Mouse (Mus musculus) bone marrow macrophage, adult 2 months (primary cell): ENCODE data around the gene Ifna11.

Experiments
- CTCF ChIP-seq: IDR thresholded peaks from 2 replicates; pipeline ENCODE4 v1.5.1; 2012; ENCODE audit warnings: low read depth, mild to moderate bottlenecking, low read length, moderate library complexity
- POLR2A ChIP-seq: IDR thresholded peaks from 2 replicates; pipeline ENCODE4 v1.6.1; 2012; ENCODE audit warnings: mild to moderate bottlenecking, low read depth, low read length, borderline replicate concordance

- TF ChIP-seq CTCF (no peak), POLR2A (no peak)
Observed at GRCm38 (mm10) chr4:88867926-88868911, 48.5 kb downstream of the Ifna11 start.
